Comparison of ENCODE assay signal across 14 mouse cellular contexts in the genomic region with DNA sequence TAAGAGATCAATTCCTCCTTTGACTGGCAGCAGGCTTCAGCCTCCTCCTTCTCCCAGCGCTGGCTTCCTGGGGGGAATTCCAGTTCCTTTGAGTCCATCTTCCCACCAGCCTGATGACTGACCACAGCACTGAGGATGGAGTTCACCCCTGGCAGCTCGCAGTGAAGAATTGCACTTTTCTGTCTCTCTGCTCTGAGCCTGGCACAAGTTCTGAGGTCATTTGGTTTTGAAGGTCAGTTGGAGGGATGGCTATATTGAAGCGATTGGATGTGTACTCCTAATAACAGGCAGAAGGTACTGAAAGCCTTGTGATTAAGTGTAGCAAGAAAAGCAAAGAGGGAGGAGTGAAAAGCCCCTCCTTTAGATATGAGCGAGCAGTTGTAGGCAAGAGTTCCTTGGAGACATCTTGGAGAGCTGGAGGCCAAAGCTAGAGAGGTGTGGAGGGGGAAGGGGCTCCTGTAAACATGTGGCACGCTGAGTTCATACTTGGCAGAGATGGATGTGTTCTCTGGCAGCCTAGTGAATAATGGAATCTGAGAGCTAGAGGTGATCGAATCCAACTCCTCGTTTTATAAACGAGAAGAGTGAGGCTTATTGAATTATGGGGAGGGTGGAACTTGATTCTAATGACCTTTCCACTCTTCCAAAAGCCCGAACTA.
DNase-seq lines count a peak whose midpoint lies in the region; ATAC-seq lines count a peak whose summit lies in the region.
"Had no signal": no experiment of that assay in that cellular context is flagged by ENCODE, and none has a peak within 500 bp of the region (broad histone marks: within the 10 kb centered on the region; RNA-seq: fewer than 3 reads in every experiment).

No protein-coding gene starts in this region.

- H3K4me2 ChIP-seq in kidney, embryonic 15.5 days = peak overlapping the region; percentile 2; the same call in 1 of the 2 replicates
- no peak overlapping the region for H3K4me2 ChIP-seq in neural tube, embryonic 15.5 days
- H3K4me2 ChIP-seq: hindbrain, embryonic 12.5 days; intestine, embryonic 15.5 days; limb, embryonic 12.5 days had no signal

- no peak overlapping the region for H3K27ac ChIP-seq in kidney, embryonic 15.5 days
- no peak overlapping the region for H3K27ac ChIP-seq in neural tube, embryonic 15.5 days (replicated peaks)
- H3K27ac ChIP-seq: hindbrain, embryonic 12.5 days; intestine, embryonic 15.5 days; limb, embryonic 12.5 days had no signal

- 36% methylated on average over 9 of the region's 9 CpGs for WGBS in kidney, embryonic 15.5 days
- WGBS in neural tube, embryonic 15.5 days = 79% methylated on average over 9 of the region's 9 CpGs

- H3K4me3 ChIP-seq in kidney, embryonic 15.5 days (replicated peaks) = no peak overlapping the region
- H3K4me3 ChIP-seq in neural tube, embryonic 15.5 days (replicated peaks) = no peak overlapping the region
- H3K4me3 ChIP-seq: hindbrain, embryonic 12.5 days; intestine, embryonic 15.5 days; limb, embryonic 12.5 days; megakaryocyte, embryonic 14.5 days had no signal

- no peaks in the 10 kb centered on the region for H3K9me3 ChIP-seq in kidney, embryonic 15.5 days (replicated peaks)
- H3K9me3 ChIP-seq in neural tube, embryonic 15.5 days (replicated peaks) = no peaks in the 10 kb centered on the region
- H3K9me3 ChIP-seq: hindbrain, embryonic 12.5 days; intestine, embryonic 15.5 days; limb, embryonic 12.5 days; megakaryocyte, embryonic 14.5 days had no signal

- peak; percentile 70 for DNase-seq in gastrocnemius, adult 18-20 months (ENCODE audit: low spot score)
- no peak for DNase-seq in gastrocnemius, postnatal 36 days
- no peak for DNase-seq in kidney, postnatal 10 days
- DNase-seq in adrenal gland, postnatal 10 days = peak; percentile 28
- peak; percentile 27 to 48 for DNase-seq in heart, postnatal 10 days
- no peak for DNase-seq in retina, embryonic 14.5 days (ENCODE audit: low spot score)
- DNase-seq: cerebellum, adult 9-10 months had no signal

- no peak overlapping the region for H3K9ac ChIP-seq in kidney, embryonic 15.5 days
- no peak overlapping the region for H3K9ac ChIP-seq in neural tube, embryonic 15.5 days (replicated peaks)
- H3K9ac ChIP-seq: hindbrain, embryonic 12.5 days; intestine, embryonic 15.5 days; limb, embryonic 12.5 days had no signal

- peaks cover 10% of the 10 kb centered on the region for H3K4me1 ChIP-seq in kidney, embryonic 15.5 days
- H3K4me1 ChIP-seq in neural tube, embryonic 15.5 days = no peaks in the 10 kb centered on the region
- H3K4me1 ChIP-seq: hindbrain, embryonic 12.5 days; intestine, embryonic 15.5 days; limb, embryonic 12.5 days; megakaryocyte, embryonic 14.5 days had no signal

- ATAC-seq in kidney, embryonic 15.5 days (replicated peaks; ENCODE audit: low FRiP score) = 0 out of 2 replicates have a peak, but pooled peaks have one; percentile 46
- ATAC-seq in neural tube, embryonic 15.5 days (ENCODE audit: low FRiP score) = no peak

- H3K27me3 ChIP-seq in kidney, embryonic 15.5 days = no peaks in the 10 kb centered on the region
- no peaks in the 10 kb centered on the region for H3K27me3 ChIP-seq in neural tube, embryonic 15.5 days (replicated peaks)
- H3K27me3 ChIP-seq: hindbrain, embryonic 12.5 days; intestine, embryonic 15.5 days; limb, embryonic 12.5 days; megakaryocyte, embryonic 14.5 days had no signal

- no peaks in the 10 kb centered on the region for H3K36me3 ChIP-seq in kidney, embryonic 15.5 days
- H3K36me3 ChIP-seq in neural tube, embryonic 15.5 days = no peaks in the 10 kb centered on the region
- H3K36me3 ChIP-seq: G1E; hindbrain, embryonic 12.5 days; intestine, embryonic 15.5 days; limb, embryonic 12.5 days had no signal

- intact Hi-C loops in gastrocnemius, postnatal 36 days (cut with DNase I) = no loop called here
- intact Hi-C loops in heart, postnatal 10 days (cut with DNase I) = no loop called here

Comparison
In these comparisons a context has a peak if more than half of its experiments do, and no peak if none do; other contexts are left out.
1. DNase-seq: peak in gastrocnemius, adult 18-20 months (single experiment), adrenal gland, postnatal 10 days (single experiment) and heart, postnatal 10 days (2 of 2); none in gastrocnemius, postnatal 36 days (0 of 2), kidney, postnatal 10 days (single experiment) and retina, embryonic 14.5 days (single experiment).